Mouse (Mus musculus): ENCODE data around the gene Mycn.

Mycn gene

DNA sequence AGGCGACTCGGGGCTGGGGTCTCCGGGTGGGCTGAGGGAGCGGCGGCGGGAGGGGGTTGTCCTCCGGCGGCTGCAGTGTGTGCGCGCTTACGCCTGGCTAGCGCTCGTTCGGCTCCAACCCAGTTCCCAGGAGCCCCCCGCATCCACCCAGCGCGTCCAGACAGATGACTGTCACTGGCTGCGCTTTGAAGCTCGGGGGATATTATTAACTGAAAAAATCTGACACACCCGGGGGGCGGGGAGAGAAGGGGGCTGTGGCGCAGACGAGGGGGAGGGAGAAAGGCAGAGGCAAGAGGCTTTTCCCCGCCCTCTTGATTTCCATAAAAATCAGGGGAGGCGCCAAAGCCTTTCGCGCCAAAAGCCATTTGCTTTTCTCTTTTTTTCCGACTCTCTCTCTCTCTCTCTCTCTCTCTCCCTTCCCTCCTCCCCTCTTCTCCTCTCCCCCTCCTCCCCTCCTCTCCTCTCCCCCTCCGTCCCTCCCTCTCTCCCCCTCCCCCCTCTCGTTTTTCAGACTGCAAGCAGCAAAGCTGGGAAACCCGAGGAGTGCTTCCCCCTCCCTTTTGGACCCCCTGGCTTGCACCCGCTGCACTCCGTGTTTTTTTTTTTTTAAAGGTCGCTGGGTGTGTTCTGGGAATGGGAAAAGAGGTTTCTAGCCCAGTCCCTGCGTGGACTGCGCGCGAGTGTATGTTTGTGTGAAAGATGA, at the start of gene Mycn:
Gene Mycn, minus strand, starts transcription at position 254 of the 703 bp plus-strand sequence.
- DNase-seq (ENCODE audit: low spot score), result peak; percentile 33

DNA sequence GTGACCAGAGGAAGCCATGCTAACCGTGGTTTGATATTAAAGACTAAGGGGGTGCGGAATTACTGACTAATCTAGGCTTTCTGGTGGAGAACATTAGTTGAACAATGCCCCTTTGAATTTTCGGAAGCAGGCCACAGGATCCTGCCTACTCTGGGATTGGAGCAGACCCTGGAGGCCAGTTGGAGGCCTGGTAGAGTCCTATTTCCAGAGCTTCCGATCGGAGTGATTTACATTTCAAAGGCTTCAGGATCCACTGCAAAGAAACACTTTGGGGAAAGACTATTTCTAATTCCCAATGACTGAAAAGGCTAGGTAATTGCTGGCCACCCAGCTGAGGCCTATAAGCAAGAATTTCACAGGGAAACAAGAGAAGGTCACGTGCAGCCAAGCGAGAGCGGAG, 45.7 kb upstream of the Mycn start:
- no peak for DNase-seq (ENCODE audit: low spot score)

GRCm38 (mm10) chr12:12986612-12987206, 45.0 kb upstream of the Mycn start:
- no peak for DNase-seq (ENCODE audit: low spot score)

DNA sequence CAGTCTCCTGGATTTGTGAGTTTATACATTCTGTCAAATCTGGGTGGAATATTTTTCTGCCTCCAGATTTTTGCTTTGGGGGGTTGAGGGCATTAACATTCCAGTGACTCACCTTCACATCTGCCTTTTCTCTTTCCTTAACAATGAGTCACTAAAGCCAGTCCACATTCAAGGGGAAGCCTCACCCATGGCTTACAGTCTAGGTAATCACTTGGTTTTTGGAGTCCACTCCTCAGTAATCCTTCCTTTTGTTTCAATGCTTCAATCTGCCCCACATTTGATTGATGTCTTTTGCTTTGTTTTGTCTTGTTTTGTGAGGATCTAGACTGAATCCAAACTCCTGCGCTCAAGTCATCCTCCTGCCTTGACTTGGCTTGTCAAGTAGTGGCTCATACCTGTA, 41.3 kb upstream of the Mycn start:
- no peak for DNase-seq (ENCODE audit: low spot score)

DNA sequence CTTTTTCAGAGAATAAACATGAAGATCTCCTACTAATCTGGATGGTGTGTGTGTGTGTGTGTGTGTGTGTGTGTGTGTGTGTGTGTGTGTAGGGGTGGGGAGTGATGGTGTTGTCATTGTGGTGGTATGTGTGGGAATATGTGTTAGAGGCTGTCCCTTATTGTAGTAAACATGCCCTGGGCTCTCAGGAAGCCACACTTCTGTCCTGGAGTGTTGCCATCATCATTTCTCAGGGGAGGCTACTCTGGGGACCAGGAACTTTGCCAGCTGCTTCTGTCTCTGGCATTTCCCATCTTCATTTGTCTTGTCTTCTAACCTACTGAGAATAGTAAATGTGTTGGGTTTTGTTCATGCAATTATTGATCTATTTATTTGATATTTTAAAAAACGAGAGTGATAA, 33.7 kb upstream of the Mycn start:
- DNase-seq (ENCODE audit: low spot score), result no peak

DNA sequence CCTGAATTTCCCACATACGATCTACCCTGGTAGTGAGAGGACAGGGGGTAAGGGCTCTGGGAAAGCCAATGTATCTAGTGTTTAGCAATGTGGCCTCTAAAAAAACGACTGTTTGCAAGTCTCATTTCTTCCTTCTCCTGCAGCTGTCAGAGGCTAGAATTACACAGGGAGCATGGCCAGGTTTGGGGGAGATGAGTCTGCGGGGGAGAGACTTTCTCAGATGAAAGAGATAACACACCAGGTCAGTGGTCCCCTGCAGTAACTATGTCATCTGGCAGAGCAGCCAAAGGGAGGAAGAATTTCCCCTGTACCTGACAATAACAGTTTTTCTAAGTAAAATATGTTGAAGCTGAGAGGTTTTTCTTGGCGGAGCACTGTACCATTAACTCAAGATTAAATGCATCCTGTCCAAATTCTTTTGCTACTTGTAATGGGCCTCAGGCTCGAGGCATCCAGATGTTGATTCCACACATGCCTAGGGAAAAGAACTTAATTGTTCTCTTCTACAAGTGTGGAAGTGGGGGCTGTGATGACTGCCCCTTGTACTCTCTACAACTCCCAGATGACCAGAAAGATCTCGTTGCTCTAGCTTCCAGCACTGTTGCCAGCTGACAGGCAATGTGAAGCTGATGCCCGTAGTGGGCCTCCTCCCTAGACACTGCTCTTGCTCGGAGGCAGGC, 31.2 kb upstream of the Mycn start:
- no peak for DNase-seq (ENCODE audit: low spot score)

GRCm38 (mm10) chr12:12967946-12968345, 26.2 kb upstream of the Mycn start:
- DNase-seq (ENCODE audit: low spot score), result no peak

GRCm38 (mm10) chr12:12964856-12965255, 23.1 kb upstream of the Mycn start:
- no peak for DNase-seq (ENCODE audit: low spot score)

GRCm38 (mm10) chr12:12947606-12948005, 5.9 kb upstream of the Mycn start:
- DNase-seq (ENCODE audit: low spot score), result no peak

DNA sequence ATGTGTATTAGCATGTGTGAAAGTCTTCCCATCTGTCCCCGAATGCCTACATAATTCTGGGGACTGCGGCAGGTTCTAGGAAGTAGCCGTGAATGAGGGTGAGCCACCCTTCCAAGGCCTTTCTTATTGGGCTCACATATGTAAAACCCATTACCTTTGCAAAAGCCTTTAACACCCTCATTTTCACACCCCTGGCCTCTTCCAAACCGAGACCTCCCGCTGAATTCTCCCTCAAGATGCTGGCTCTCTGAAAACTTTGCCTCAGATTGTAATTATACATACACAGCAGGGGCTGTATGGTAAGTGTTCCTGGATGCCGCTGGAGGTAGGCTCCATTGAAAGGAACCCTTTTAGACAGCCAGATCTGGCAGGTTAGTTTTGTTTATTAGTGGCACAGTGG, 1.6 kb upstream of the Mycn start:
- no peak for DNase-seq (ENCODE audit: low spot score)

DNA sequence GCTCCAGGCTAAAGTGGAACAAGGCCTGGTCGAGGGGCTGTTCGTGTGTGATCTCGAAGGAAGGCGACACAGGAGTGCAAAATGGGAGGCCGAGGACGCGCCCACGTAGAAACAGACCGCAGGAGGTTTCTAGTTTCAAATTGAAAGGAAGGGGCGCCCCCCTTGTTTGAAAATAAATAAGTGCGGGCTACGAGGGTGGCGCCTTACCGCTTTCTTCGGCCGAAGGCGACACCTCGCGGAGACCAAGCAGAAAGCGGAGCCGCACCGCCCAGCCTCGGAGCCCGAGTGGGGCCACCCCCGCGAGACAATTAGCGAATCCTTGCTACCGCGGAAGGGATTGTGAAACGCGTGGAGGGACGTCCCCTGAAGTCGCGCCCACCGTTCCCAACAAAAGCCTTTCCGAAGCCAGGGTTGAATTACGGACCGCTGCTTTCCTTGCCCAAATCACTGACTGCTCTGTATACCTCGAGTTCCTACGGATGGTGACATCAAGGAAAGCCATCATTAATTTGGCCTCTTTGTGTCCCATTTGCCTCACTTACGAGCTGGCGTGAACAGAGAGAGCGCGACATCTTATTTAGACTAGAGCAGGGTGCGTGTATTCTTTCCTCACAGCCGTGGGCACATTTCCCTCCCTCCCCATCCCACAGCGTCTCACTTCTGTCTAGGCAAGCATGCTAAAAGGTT, 793 bp upstream of the Mycn start:
- peak; percentile 74 for DNase-seq (ENCODE audit: low spot score)

DNA sequence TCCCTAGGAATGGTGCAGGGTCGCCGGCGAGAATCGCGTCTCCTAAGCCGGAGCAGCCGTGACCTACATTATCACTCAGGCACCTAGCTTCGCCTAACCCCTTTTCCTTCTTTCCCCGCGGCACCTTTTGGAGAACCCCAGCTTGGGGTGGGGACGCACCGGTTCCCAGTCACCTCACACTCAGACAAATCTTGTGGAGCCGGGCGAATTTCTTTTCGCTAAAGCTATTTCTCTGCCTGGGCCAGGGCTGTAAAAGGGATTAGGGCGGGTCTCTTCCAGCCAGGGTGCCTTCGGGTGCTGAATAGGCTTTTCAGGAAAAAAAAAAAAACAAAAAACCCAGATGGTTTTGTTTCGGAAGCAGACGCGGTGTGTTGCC, 597 bp downstream of the Mycn start:
- DNase-seq (ENCODE audit: low spot score), result peak; percentile 6

- no peak for DNase-seq (ENCODE audit: low spot score)
These were observed 1.1 kb downstream of the Mycn start for GRCm38 (mm10) chr12:12940466-12941128.

- DNase-seq (ENCODE audit: low spot score), result peak; percentile 16
These were observed 1.9 kb downstream of the Mycn start for GRCm38 (mm10) chr12:12939581-12940465.

- DNase-seq (ENCODE audit: low spot score), result no peak
These were observed 2.9 kb downstream of the Mycn start for GRCm38 (mm10) chr12:12938850-12939249.

DNA sequence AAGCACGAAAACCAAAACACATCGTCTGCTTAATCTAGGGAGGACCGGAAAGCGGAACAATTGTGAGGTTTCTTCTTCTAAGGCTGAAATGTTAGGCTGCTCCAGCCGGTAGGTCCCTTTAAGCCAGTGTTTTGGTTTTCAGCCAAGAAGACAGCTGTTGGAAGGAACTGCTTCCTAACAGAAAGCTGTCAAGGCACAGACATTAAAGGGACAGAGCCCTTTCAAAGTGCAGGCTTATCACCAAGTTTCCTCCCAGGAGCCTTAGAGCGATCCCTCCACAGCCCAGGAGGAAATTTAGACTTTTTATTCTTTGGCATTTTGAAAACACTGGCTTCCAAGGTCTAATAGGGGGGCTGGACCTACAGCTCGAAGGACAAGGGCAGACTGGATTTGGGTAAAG, 3.4 kb downstream of the Mycn start:
- DNase-seq (ENCODE audit: low spot score), result peak; percentile 15

DNA sequence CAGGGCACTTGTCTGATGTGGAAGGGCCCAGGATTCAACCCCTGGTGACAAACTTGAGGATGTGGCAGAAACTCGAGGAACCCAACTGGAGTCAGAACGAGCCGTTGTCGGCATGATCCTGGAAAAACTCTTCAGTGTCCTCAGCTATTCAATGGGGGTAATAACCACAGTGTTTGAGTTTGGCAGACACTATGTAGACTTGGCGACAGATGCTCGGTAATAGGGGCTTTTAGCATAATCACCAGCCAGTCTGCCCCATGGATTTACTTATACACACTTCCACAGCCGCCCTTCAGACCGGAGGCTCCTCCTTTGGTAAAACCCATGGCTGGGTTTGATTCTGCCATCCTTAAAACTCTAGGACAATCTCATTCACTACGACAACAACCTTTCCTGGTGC, 4.0 kb downstream of the Mycn start:
- DNase-seq (ENCODE audit: low spot score), result no peak

- DNase-seq (ENCODE audit: low spot score), result no peak
These were observed 4.6 kb downstream of the Mycn start for GRCm38 (mm10) chr12:12937088-12937487.

DNA sequence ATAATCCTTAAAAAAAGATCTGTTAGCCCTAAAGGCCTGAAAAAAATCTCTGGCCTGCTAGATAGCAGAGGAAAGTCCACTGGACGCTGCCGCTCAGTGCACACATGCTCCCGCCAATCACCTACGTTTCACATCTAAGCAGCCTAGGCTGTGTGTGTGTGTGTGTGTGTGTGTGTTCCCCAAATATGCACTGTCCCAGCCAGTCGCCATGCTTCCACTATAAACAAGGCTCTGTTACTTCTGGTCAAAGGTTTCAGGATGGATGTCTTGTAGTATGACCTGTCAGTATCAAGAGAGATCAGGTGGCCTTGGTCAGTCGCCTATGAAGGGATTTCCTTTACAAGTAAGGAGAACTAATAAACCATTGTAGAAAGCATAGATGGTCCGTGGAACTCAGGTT, 9.5 kb downstream of the Mycn start:
- no peak for DNase-seq (ENCODE audit: low spot score)

GRCm38 (mm10) chr12:12928239-12928638, 13.5 kb downstream of the Mycn start:
- DNase-seq (ENCODE audit: low spot score), result no peak

DNA sequence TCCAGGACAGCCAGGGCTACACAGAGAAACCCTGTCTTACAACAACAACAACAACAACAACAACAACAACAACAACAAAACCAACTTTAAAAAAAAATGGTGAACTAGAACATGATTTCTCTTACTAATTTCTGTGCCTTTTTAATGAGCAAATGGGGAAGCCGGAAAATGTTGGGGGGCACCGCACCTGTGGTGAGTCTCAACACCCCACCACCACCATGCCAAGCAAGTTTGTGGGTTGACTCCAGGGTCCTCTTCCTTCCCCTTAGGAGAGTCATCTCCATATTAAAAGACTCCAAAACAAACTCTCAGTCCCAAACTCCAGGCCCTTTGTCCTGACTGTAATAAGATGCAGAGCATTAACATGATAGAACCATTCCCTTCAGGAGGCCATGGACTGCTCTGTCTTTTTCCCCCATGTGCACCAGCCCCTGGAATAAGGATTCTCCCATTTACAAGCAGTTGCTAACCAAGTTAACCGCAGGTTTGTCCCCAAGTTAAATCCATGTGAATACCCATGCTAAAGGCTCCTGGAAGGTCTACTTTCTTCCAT, 14.7 kb downstream of the Mycn start:
- DNase-seq (ENCODE audit: low spot score), result no peak
